Mouse (Mus musculus) CH12.LX (cell line): ENCODE data around the gene Akt2.

Experiments used
- CTCF ChIP-seq, 2 experiments: IDR thresholded peaks in 1 of 2; conservative IDR thresholded peaks in 1 of 2; 2 replicates each; pipeline ENCODE4 v1.5.1; 2011 to 2012; ENCODE audit warnings: low read depth in 2 of 2, low read length in 2 of 2, improper control_type of control experiment in 1 of 2, inconsistent platforms in 1 of 2, mild to moderate bottlenecking in 1 of 2, moderate library complexity in 1 of 2
- EP300 ChIP-seq: IDR thresholded peaks from 2 replicates; pipeline ENCODE4 v1.6.1; 2011; ENCODE audit warnings: low read length, improper control_type of control experiment
- MAZ ChIP-seq: IDR thresholded peaks from 2 replicates; pipeline ENCODE4 v1.6.1; 2012; ENCODE audit warnings: low read depth, mild to moderate bottlenecking, inconsistent platforms, low read length, improper control_type of control experiment, moderate library complexity
- NRF1 ChIP-seq: IDR thresholded peaks from 2 replicates; pipeline ENCODE4 v1.6.1; 2014; ENCODE audit warnings: low read depth, mild to moderate bottlenecking, inconsistent platforms, low read length, improper control_type of control experiment, moderate library complexity
- POLR2A ChIP-seq: IDR thresholded peaks from 2 replicates; pipeline ENCODE4 v1.6.1; 2011; ENCODE audit warnings: low read depth, mild to moderate bottlenecking, improper control_type of control experiment, low read length
- RCOR1 ChIP-seq: conservative IDR thresholded peaks from 2 replicates; pipeline ENCODE4 v1.6.1; 2012; ENCODE audit warnings: low read depth, mild to moderate bottlenecking, inconsistent platforms, low read length, improper control_type of control experiment
- SIN3A ChIP-seq: IDR thresholded peaks from 2 replicates; pipeline ENCODE4 v1.6.1; 2012; ENCODE audit warnings: low read length, improper control_type of control experiment, inconsistent platforms
- SMC3 ChIP-seq: IDR thresholded peaks from 2 replicates; pipeline ENCODE4 v1.6.1; 2011; ENCODE audit warnings: low read depth, low read length, improper control_type of control experiment
- TCF12 ChIP-seq: IDR thresholded peaks from 2 replicates; pipeline ENCODE4 v1.6.1; 2014; ENCODE audit warnings: low read depth, mild to moderate bottlenecking, inconsistent platforms, low read length, improper control_type of control experiment
- UBTF ChIP-seq: IDR thresholded peaks from 2 replicates; pipeline ENCODE4 v1.6.1; 2012; ENCODE audit warnings: low read depth, mild to moderate bottlenecking, inconsistent platforms, low read length, improper control_type of control experiment, moderate library complexity
- USF1 ChIP-seq: IDR thresholded peaks from 2 replicates; pipeline ENCODE4 v1.6.1; 2014; ENCODE audit warnings: low read depth, mild to moderate bottlenecking, inconsistent platforms, low read length, improper control_type of control experiment

DNA sequence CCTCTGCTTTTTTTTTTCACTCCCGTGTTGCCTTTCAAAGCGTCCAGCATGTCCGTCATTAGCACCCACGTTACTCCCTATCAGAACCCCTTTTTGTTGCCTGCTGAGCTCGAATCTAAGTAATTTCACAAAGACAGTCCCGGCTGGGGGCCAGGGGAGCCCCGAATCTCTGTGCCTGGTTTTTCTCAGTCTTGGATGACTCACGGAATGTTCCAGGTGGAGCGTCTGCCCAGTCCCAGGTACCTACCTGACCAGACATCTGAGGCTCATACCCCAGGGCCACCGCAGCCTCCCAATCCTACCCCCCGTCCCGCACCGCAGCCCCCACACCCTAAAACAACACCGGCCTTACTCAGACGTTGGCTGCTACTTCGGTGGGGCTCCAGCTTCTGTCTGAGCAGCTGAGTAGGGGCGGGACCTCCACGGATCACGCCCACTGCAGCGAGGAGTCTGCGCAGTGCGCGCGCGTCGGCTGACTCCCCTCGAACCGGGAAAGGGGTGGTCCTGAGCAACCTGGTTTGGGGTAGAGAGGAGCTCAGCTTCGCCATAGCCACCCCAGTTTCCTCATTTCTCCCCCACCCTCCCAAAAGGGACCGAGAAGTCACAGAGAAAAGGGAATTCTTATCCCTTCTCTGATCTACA, 48.8 kb upstream of the Akt2 start:
- no peak for TF ChIP-seq MAZ
- TF ChIP-seq SIN3A: no peak
- TF ChIP-seq CTCF (conservative IDR thresholded peaks at IDR 0.05 in 1 of 2, IDR thresholded peaks at IDR 0.05 in 1 of 2; ENCODE audit: low read depth in 2 of 2, low read length in 2 of 2): no peak
- 0 out of 2 replicates have a peak, but pooled peaks have one; percentile 36 for TF ChIP-seq TCF12
- TF ChIP-seq POLR2A: peak; percentile 67
- TF ChIP-seq SMC3: no peak
- TF ChIP-seq NRF1: peak; percentile 92
- TF ChIP-seq USF1: no peak
- no peak for TF ChIP-seq UBTF
- TF ChIP-seq RCOR1: no peak
- TF ChIP-seq EP300: no peak
